Mouse (Mus musculus) liver, postnatal 0 days (tissue): Measurements from ENCODE around the gene Ptpn4. TPM values are rescaled to one million over a fixed set of nuclear protein-coding genes. Genes with fewer than 3 reads are reported as not detected.

Experiments used
- ATAC-seq: fragments of 200-750 bp; cut with Nextera tagmentation; 2 replicates; pipeline ENCODE4 v1.8.0; 2017; ENCODE audit warnings: mild to moderate bottlenecking, moderate library complexity
- DNase-seq: peaks from one replicate; pipeline ENCODE4 v3.0.0-alpha.2; 2016
- H3K27ac ChIP-seq: fragments of 300-500 bp; sonication (generic); 2 replicates; pipeline ENCODE4 v1.5.1; 2014; ENCODE audit warnings: antibody characterized with exemption, moderate library complexity, mild to moderate bottlenecking, low read depth
- H3K27me3 ChIP-seq: fragments of 300-500 bp; sonication (generic); 2 replicates; pipeline ENCODE4 v1.6.1; 2014; ENCODE audit warnings: low read length, control low read depth, mixed read lengths; ENCODE audit not compliant: insufficient read depth
- H3K36me3 ChIP-seq: fragments of 300-500 bp; sonication (generic); replicated peaks from 2 replicates; pipeline ENCODE4 v1.6.1; 2014; ENCODE audit warnings: mild to moderate bottlenecking, control low read depth, low read length, moderate library complexity, mixed read lengths; ENCODE audit not compliant: insufficient read depth
- H3K4me1 ChIP-seq: fragments of 300-500 bp; sonication (generic); 2 replicates; pipeline ENCODE4 v1.6.1; 2014; ENCODE audit warnings: antibody characterized with exemption, mild to moderate bottlenecking, control low read depth; ENCODE audit not compliant: insufficient read depth
- H3K4me2 ChIP-seq: fragments of 300-500 bp; sonication (generic); 2 replicates; pipeline ENCODE4 v1.6.1; 2014; ENCODE audit warnings: low read depth, mild to moderate bottlenecking, low read length, moderate library complexity, mixed read lengths
- H3K4me3 ChIP-seq: fragments of 300-500 bp; sonication (generic); 2 replicates; pipeline ENCODE4 v1.5.1; 2014; ENCODE audit warnings: low read depth, low read length
- H3K9ac ChIP-seq: fragments of 300-500 bp; sonication (generic); replicated peaks from 2 replicates; pipeline ENCODE4 v1.6.1; 2014; ENCODE audit warnings: mild to moderate bottlenecking, moderate library complexity
- H3K9me3 ChIP-seq: fragments of 300-500 bp; sonication (generic); 2 replicates; pipeline ENCODE4 v1.6.1; 2016; ENCODE audit warnings: mild to moderate bottlenecking, control low read depth, low read length, mixed read lengths
- CTCF ChIP-seq: sonication (generic); IDR thresholded peaks from 2 replicates; pipeline ENCODE4 v1.5.1; 2016; ENCODE audit warnings: antibody characterized with exemption, low read depth
- EP300 ChIP-seq: IDR thresholded peaks from 2 replicates; pipeline ENCODE4 v1.6.1; 2016; ENCODE audit warnings: antibody characterized with exemption, low read depth, mild to moderate bottlenecking
- WGBS: fragments of 180-500 bp; shearing (Covaris S2); extraction: QIAGEN DNeasy Blood & Tissue Kit; methylation state at CpG from one replicate; pipeline ENCODE4 v1.1.7; 2014; ENCODE audit not compliant: insufficient replicate concordance; 5-methylcytosine and 5-hydroxymethylcytosine counted together
- polyA plus RNA-seq: library from polyadenylated mRNA; unstranded; fragments of >200 nt; fragmentation: Nextera tagmentation; extraction: Ambion mirVana; gene quantifications from 2 replicates; pipeline ENCODE4 v1.2.1, GENCODE M21; 2015

Gene Ptpn4
- polyA plus RNA-seq = 1.7 and 1.8 TPM in 2 replicates

DNA sequence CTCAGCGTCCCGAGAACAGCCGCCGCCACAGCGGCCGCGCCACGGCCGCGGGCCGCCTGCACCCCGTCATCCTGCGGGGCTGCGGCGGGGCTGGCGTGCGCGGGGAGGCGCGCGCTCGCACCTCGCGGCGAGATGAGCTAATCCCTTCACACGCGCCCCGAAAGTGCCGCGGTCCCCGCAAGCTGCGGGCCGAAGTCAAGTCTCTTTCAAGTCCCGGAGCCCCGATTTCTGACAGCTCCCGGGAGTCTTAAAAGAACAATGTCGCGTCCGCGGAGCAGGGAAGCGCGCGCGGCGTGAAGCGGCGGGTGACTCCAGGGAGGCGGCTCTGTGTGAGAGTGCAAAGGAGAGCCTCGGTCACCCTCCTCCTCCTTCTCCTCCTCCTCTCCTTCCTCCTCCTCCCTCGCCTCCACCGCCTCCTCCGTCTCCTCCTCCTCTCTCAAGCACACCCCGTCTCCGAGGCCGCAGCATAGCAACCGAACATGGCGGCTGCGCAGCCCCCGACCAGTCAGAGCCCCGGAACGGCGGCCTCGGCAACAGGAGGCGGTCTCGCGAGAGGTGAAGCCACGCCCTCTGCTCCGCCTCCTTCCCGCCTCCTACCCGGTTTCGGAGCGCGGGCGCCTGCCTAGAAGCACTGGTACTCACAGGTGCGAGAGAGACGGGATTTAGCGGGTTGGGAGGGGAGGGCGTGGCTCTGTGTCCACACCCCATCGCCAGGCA is at the start of gene Ptpn4:
TSS of gene Ptpn4 (minus strand) at position 579 of the 717 bp plus-strand sequence.
- H3K9me3 ChIP-seq = no peaks in the 10 kb centered on the region
- under 1% methylated on average over 76 of the region's 79 CpGs for WGBS
- H3K4me3 ChIP-seq = peak within 1 kb of the TSS; percentile 82
- TF ChIP-seq EP300 (peak; percentile 39; the same call in 1 of the 2 replicates), CTCF (no peak)
- peak within 1 kb of the TSS; percentile 74 for H3K9ac ChIP-seq
- DNase-seq = peak; percentile 99
- peak within 1 kb of the TSS; percentile 80 for H3K27ac ChIP-seq
- ATAC-seq = peak; percentile 99
- no peaks in the 10 kb centered on the region for H3K36me3 ChIP-seq
- peak within 1 kb of the TSS; percentile 85 for H3K4me2 ChIP-seq
- H3K27me3 ChIP-seq = no peaks in the 10 kb centered on the region
- 0 out of 2 replicates have a peak, but pooled peaks cover 3% of the 10 kb centered on the region for H3K4me1 ChIP-seq

DNA sequence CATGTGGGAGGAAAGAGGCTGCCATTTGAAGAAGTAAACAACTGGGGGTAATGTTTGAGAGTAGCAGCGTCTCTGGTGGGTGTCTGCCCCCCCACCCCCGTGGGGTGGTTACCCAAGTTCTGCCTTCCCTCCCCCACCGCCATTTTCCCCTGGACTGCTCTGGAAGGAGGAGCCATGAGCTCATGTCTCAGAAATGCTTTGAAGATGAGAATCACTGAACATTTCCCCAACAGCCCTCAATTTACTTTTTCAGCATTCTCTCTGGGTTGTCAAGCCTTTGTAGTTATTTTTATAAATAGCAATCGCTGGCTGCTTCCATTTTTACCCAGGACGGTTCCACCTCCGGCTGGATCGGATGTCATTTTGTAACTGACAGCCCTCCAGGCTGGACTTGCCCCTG is 48.9 kb upstream of the Ptpn4 start:
- no peaks in the 10 kb centered on the region for H3K9me3 ChIP-seq
- no peak overlapping the region for H3K4me3 ChIP-seq
- DNase-seq = no peak
- no peak overlapping the region for H3K27ac ChIP-seq
- WGBS = 68% methylated on average over 7 of the region's 7 CpGs
- TF ChIP-seq EP300 (no peak), CTCF (no peak)
- no peak overlapping the region for H3K9ac ChIP-seq
- no peaks in the 10 kb centered on the region for H3K36me3 ChIP-seq
- no peak overlapping the region for H3K4me2 ChIP-seq
- no peaks in the 10 kb centered on the region for H3K27me3 ChIP-seq
- ATAC-seq = no peak
- H3K4me1 ChIP-seq = no peaks in the 10 kb centered on the region

DNA sequence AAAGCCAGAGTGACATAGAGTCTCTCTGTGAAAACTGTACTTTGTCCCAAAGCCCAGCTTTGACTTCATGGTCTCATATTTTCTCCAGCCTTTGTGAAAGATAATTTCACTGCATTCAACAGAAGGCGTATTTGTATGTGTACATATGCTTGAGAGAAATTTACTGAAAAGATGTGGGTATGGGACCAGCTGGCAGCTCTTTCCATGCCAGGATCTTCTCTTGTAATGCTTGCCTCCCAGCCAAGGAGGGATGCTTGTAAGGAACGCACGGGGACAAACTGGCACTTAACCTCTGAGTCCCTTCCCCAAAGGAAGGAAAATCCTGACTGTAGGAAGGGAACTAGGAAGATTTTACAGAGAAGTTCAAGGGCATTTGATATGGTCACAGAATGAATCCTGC is 46.9 kb upstream of the Ptpn4 start:
- Histone ChIP-seq H3K9me3 (no peaks in the 10 kb centered on the region), H3K36me3 (no peaks in the 10 kb centered on the region), H3K4me2 (no peak overlapping the region), H3K27ac (no peak overlapping the region), H3K9ac (no peak overlapping the region), H3K4me3 (no peak overlapping the region), H3K4me1 (no peaks in the 10 kb centered on the region), H3K27me3 (no peaks in the 10 kb centered on the region)
- ATAC-seq (no peak), DNase-seq (no peak)
- WGBS = 87% methylated on average over 3 of the region's 3 CpGs
- TF ChIP-seq CTCF (no peak), EP300 (no peak)

DNA sequence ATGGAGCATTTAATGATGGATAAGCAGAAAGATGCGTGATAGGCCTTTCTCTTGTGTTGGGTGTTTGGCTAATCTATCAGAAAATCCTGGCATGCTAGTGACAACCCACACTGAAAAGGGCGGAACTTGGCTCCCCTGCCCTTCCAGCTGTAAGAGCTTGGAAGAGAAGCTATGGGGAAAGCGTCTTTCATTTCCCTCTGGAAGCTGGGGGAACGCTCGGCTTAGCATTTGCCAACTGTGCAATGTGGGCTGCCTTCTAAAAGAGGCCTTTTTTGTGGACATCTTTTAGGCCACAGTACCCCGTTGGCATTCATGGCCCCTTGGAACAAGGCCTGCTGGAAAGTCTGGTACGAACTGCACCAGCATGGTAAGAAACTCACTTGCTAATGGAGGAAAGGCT is 41.5 kb upstream of the Ptpn4 start:
- 81% methylated on average over 7 of the region's 7 CpGs for WGBS
- TF ChIP-seq EP300 (no peak), CTCF (no peak)
- no peaks in the 10 kb centered on the region for H3K36me3 ChIP-seq
- H3K4me3 ChIP-seq = no peak overlapping the region
- no peaks in the 10 kb centered on the region for H3K27me3 ChIP-seq
- no peaks in the 10 kb centered on the region for H3K9me3 ChIP-seq
- 0 out of 2 replicates have a peak, but pooled peaks cover 9% of the 10 kb centered on the region for H3K4me1 ChIP-seq
- H3K4me2 ChIP-seq = no peak overlapping the region
- ATAC-seq (no peak), DNase-seq (no peak)
- H3K27ac ChIP-seq = no peak overlapping the region
- H3K9ac ChIP-seq = no peak overlapping the region

DNA sequence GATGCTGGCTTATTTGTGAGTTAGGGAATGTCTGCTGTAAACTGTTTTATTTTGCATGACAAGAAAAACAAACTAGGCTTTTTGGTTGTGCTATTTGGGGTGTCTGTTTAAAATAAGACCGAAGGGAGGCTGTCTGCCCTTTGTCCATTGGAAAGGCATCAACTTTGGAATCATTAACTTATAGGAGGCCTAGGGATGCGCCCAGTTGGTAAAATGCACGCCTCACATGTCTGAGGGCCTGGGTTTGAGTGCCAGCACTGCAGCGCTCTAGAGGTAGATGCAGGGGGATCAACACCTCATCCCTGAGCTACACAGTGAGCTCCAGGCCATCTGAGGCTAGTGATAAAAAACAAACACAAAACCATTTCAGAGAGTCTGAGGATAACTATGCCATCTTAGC is 40.1 kb upstream of the Ptpn4 start:
- Histone ChIP-seq H3K9ac (no peak overlapping the region), H3K4me1 (0 out of 2 replicates have a peak, but pooled peaks cover 9% of the 10 kb centered on the region), H3K27ac (no peak overlapping the region), H3K9me3 (no peaks in the 10 kb centered on the region), H3K27me3 (no peaks in the 10 kb centered on the region), H3K36me3 (no peaks in the 10 kb centered on the region), H3K4me3 (no peak overlapping the region), H3K4me2 (no peak overlapping the region)
- DNase-seq (no peak), ATAC-seq (peak; percentile 40; the same call in 1 of the 2 replicates)
- WGBS = 55% methylated on average over 4 of the region's 4 CpGs
- TF ChIP-seq EP300 = no peak
- TF ChIP-seq CTCF = no peak

DNA sequence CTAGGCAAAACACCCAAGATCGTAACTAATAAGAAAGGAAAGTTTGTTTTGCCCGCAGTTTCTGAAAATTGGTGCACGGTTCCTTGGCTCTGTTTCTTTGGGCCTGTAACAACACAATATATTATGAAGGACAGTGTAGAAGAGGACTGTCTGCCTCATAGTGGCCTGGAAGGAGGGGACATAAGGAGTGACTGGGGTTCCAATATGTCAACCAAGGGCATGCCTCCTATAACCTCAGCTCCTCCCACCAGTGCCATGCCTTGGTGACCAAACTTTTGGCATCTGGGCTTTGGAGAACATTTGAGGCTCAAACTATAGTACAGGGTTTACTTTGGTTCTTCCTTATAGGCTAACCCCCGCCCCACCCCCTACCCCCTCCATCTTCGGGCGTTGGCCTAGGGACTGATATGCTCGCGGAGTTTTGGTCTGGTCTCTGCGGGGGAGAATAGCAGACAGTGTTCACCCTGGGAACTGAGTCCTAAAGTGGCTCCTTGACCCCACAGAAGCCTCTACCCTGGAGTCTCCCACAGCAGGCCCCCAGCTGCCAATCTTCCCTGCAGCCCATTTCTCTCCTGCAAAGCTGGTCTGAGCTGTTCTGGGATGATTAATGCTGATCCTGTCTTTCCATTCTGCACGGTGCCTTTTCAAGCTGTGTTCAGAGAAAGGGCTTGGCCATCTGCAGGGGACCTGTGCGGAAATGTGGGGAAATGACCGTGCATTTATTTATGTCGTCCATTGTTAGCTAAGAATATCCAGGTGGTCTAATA is 31.2 kb upstream of the Ptpn4 start:
- ATAC-seq = no peak
- Histone ChIP-seq H3K36me3 (no peaks in the 10 kb centered on the region), H3K27me3 (no peaks in the 10 kb centered on the region), H3K27ac (no peak overlapping the region), H3K4me1 (no peaks in the 10 kb centered on the region), H3K4me2 (no peak overlapping the region), H3K4me3 (no peak overlapping the region), H3K9ac (no peak overlapping the region), H3K9me3 (no peaks in the 10 kb centered on the region)
- DNase-seq = no peak
- 69% methylated on average over 13 of the region's 13 CpGs for WGBS
- TF ChIP-seq EP300 = no peak
- TF ChIP-seq CTCF = no peak
